Mouse (Mus musculus) monocyte, adult 5-6 weeks (primary cell): ENCODE data around the gene Ttyh2. TPM values are rescaled to one million over a fixed set of nuclear protein-coding genes. Genes with fewer than 3 reads are reported as not detected.
"Not testable (repeated sequence)": the region's sequence is repeated elsewhere in the genome, so short reads cannot be mapped to it uniquely, and the experiment has no call there.

Experiments
- ATAC-seq: fragments of 153-309, 156-312 bp; replicated peaks from 2 replicates; pipeline ENCODE4 v1.8.0; 2017; ENCODE audit warnings: mild to moderate bottlenecking; ENCODE audit not compliant: low TSS enrichment, insufficient number of reproducible peaks, severe bottlenecking, poor library complexity, low FRiP score
- total RNA-seq: library from RNA; stranded (forward); fragments of 200-1000, 200-491, 200-594 nt; gene quantifications from 3 replicates; pipeline ENCODE4 v1.2.3, GENCODE M21; 2017

The Ttyh2 gene
- total RNA-seq, 1 experiment from 2014 or later = 0.48 TPM

DNA sequence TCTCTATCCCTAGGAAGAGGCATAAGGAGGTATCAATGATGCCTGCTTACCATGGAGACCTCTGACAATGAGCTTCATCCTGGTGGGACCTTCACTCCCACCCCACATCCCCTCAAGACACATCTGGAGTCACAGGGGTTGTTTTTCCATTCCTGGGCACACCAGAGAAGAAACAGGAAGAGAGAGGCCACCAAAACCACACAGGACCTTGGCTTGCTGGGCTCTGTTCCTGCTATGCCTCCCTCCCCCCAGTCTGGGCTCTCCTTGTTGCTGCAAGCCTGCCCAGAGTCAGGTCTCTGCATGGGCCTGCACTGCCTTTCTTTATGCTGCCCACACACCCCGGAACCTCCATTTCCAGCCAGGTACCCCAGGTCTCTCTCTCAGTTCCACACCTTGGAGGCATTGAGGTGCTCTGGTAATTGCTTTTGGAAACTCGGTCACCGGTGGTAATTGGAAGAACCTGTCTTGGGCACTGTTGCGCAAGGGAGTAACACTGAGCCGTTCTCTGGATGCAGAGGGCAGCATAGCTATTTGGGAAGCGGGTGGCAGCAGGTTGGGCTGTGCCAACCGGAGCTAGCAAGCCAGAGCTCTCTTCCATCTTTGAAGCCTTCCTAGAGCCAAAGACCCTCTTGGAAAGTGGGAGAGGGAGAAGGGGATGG, 19.8 kb upstream of the Ttyh2 start:
- ATAC-seq = no peak

DNA sequence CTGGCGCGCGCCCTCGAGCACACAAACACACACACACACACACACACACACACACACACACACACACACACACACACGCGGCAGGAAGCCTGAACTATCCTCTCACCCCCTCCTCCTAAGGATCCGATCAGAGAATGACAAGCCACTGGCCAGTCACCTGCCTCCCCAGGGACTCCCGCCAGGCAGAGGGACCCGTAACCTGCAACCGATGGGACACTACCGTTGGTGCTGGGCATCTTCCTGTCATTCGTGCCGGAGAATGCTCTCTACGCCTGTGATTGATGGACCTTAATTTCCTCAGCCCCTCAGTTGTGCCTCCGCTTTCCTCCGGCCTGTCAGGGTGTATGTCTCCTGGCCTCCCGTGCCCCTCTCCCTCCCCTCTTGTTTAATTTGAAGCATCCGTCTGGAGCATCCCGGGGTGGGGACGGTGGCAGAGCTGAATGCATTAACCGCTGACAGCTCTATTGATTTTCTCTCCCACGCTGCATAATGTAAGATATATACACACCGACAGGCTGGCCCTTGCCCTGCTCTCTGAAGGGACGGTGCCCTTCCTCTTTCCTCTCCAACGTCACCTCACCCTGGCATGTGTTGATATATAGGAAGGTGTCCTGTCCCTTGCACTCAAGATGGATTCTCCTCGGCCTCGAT, 18.1 kb upstream of the Ttyh2 start:
- ATAC-seq = no peak

DNA sequence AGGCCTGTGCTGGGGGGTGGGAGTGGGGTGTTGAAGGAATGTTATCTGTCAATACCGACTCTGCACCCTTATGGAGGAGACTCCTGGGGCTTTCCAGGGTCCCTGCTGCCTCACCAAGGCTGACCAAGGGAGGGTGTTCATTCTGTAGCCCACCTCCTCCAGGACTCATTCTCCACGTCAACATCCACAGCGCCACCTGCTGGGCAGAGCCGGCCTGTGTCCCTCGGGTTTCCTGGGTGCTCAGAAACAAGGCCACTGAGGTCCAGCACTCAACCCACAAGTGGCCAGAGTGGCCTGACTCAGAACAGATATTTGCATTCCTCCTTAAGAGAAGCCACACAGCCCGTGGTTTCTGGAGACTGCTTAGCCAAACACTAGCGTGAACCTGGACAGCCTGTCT, 17.5 kb upstream of the Ttyh2 start:
- peak; percentile 54 for ATAC-seq

DNA sequence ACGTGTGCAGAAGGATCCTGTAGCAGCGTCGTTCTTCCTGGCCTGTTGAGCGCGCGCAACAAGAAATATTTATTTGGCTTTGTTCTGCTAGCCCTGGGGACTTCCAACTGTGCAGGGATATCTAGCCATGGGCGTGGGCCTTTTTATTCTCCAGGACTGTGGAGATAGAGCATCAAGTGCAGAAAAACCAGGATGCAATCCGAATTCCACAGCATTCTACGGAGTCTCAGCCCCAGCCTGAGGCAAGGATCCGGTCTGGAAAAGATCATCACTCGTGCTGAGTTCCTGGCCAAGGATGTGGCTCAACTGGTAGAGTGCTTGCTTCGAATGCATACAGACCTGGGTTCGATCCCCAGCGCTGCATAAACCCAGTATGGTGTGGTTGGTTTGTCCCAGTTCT, 13.1 kb upstream of the Ttyh2 start:
- no peak for ATAC-seq

DNA sequence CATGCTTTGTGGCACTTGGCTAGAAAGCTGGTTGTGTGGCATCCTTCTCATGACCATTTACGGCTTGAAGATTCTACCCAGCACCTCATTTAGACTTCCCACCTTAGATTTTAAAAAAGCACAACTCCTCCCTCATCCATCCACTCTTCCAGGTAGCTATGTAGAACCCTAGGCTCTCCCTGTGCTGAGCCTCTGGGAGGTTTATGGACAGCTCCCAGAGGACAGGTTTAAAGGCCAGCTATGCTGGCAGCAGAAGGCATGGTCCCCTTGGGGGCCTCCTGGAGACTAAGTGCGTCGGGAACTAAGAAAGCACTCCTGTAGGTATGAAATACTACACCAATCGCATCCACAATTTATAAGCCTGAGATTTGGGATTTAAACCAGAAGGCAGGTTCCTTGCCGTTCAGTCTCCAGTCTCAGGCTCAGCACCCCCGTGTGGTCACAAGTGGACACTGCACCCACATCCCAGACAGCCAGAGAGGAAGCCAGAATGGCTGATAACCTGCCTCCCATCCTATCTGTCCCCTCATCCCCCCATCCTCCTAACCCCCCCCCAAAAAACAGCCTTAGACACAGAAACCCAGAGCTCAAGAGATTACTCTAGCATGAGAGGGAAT, 12.4 kb upstream of the Ttyh2 start:
- peak; percentile 77 for ATAC-seq

DNA sequence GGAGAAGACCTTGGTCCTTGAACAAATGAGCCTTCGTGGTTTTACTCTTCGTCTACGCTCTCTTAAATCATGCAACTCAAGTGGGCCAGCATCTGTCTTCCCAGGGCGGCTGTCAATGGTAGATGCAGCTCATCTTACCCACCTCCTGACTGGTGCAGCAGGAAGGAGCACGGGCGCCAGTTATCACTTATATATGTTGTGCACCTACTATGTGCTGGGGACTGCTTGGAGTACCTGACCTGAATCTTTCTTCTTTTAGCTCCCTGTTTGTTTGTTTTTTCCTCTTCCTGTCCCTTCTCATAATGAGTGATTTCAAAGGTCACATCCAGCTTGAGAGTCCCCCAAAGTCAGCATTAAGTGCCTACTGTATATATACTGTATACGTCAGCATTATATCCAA, 11.1 kb upstream of the Ttyh2 start:
- no peak for ATAC-seq

DNA sequence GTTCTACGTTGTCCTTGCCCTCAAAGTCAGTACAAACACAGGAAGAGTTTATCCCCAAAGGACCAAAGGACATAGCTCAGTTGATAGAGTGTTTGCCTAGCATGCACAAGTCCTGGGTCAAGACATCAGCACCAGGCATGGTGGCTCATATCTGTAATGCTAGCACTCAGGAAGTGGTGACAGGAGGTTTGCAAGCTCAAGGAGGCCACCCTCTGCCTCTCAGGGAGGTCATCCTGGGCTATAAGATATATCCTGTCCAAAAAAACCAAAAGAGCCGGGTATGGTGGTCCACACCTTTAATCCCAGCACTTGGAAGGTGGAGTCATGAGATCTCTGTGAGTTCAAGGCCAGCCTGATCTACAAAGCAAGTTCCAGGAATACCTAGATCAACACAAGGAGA, 9.8 kb upstream of the Ttyh2 start:
- no peak for ATAC-seq

DNA sequence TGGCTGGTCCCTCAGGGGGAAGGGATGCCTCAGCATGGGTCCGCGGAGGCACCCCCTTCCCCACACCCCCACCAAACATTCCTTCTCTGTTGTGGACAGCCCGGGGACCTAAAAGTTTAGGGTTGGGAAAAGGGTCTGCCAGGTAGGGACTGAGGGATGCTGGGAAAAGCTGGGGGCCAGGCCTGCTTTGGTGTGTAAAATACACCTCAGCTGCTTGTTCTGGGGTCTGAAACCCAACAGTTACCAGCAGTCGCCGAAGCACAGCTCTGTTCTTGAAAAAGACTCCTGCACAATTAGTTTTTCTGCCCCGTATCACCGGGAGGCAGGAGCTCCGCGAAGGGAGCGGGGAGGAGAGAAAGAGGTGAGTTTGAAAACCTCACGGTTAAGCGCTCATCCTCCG, 8.4 kb upstream of the Ttyh2 start:
- no peak for ATAC-seq

DNA sequence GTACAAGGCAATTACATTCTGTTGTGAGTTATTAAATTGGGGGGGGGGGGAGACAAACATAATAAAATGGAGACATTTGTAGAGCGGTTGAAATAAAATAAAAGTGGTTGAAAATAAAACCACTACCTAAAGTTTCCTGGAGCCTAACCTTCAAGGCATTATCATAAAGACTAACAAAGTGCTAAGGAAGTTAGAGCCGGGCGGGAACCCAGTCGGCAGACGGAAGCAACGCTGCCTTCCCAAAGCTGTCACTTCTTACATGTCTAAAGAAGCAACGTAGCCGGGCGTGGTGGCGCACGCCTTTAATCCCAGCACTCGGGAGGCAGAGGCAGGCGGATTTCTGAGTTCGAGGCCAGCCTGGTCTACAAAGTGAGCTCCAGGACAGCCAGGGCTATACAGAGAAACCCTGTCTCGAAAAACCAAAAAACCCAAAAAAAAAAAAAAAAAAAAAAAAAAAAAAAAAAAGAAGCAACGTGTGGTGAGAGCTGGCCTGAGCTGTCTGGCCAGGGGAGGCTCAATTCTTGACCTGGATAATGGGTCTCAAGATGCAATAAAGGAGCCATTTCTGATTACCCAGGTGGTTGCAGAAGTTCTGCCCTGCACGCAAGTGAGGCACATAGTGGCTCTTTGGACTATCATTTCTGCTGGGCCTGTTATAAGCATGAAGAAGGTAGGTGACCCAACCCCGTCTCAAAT, 7.8 kb upstream of the Ttyh2 start:
- ATAC-seq = no peak

DNA sequence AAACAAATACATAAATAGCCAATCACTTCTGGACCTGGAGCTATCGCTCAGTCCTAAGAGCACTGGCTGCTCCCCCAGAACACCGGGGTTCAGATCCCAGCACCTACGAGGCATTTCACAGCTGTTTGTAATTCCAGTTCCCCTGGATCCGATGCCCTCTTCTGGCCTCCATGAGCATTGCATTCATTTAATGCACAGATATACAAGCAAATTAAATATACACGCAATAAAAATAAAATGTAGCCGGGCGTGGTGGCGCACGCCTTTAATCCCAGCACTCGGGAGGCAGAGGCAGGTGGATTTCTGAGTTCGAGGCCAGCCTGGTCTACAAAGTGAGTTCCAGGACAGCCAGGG, 7.3 kb upstream of the Ttyh2 start:
- 0 out of 2 replicates have a peak, but pooled peaks have one; percentile 18 for ATAC-seq

DNA sequence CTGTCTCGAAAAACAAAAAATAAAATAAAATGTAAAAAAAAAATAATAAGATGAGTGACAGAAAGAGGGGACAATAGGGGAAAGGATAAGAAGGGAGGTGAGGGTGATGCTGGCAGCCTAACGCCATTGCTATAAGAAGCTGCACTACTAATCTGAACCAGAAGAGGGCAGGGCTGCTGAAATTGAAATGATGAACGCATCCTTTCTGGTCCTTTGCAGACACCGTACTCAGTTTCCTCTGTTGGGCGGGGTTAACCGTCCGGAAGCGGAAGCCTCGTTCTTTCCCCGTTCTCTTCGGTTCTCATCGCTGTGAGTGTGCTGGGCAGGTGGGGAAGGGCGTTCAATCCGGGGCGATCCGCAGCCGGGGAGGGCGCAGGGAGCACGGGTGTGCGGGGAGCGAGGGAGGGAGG, 6.9 kb upstream of the Ttyh2 start, which contains the start of gene Rpl38:
Rpl38 (plus strand) TSS at position 224 of the 410 bp plus-strand sequence.
- ATAC-seq = peak; percentile 85

DNA sequence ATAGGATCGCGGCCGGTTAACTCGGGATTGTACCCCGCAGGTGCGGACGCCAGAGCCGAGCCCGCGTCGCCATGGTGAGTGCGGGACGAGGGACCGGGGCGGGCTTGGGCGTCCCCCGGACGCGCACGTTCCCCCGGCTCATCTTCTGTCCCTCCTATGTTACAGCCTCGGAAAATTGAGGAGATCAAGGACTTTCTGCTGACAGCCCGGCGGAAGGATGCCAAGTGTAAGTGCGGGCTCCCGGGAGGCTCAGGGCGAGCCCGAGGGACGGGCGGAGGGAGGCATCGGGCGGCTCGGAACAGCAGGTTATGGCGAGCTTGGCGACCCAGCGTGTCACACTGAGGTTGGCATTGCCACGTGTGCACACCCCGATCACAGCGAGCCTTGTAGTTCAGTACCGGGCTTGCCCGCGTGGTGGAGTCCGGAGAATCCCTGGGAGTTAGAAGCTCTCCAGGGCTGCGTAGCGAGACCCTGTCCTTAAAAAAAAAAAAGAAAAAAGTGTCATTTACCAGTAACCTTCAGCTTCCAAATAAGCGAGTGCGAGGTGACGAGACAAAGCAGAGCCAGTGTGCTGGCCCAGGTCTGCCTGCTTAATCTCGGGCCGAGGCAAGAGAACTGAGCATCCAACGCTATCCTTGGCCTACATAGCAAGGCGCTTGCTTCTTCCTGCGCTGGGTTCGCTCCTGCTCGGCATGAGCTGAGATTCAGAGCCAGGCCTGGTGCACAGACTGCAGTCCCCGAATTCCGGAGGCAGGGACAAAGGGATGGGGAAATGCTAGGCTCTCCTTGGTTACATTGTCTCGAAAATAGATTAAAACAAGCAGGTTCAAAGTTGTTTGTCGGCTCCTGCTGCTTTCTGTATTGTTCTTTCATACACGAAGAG, 6.2 kb upstream of the Ttyh2 start:
- ATAC-seq = peak; percentile 51

DNA sequence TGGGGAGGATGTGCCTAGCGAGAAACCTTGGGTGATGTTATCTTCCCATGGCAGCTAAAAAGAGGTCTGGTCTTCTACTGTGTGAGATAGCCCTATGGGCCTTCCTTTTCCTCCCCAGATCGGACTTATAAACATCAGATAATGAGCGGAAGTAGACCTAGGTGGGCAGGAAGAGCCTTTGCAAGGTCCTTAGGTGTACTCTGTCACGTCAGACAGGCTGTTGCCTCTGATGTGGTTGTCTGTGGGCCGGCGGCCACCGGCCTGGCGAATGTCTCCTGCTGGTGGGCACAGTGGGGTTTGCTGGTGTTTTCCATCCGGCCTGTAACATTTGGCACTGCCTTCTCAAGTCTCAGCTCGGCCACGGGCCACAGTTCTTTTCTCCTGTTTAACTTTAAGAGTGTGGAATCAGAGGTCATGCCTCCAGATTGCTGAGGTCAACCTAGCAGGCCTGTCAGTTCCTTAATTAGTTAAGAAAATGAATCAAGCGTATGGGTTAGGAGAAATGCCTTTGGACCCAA, 5.5 kb upstream of the Ttyh2 start:
- no peak for ATAC-seq

DNA sequence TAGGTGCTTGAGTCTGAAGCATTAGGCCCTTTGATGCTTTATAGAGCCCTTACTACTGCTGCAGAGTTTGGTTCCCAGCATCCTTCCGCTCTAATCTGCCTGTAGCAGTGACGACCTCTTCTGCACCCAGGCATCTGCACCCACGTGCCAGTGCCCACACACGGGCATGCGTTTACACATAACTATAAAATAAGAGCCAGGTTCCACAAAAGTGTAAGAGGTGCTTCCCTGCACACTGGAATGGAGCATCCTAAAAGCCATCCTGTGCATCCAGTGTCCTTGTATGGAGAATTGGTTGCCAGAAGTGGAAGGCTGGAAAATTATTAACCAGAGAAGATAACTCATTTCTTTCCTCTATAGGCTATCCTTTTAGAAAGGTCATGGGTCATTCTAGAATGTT, 4.1 kb upstream of the Ttyh2 start:
- no peak for ATAC-seq

DNA sequence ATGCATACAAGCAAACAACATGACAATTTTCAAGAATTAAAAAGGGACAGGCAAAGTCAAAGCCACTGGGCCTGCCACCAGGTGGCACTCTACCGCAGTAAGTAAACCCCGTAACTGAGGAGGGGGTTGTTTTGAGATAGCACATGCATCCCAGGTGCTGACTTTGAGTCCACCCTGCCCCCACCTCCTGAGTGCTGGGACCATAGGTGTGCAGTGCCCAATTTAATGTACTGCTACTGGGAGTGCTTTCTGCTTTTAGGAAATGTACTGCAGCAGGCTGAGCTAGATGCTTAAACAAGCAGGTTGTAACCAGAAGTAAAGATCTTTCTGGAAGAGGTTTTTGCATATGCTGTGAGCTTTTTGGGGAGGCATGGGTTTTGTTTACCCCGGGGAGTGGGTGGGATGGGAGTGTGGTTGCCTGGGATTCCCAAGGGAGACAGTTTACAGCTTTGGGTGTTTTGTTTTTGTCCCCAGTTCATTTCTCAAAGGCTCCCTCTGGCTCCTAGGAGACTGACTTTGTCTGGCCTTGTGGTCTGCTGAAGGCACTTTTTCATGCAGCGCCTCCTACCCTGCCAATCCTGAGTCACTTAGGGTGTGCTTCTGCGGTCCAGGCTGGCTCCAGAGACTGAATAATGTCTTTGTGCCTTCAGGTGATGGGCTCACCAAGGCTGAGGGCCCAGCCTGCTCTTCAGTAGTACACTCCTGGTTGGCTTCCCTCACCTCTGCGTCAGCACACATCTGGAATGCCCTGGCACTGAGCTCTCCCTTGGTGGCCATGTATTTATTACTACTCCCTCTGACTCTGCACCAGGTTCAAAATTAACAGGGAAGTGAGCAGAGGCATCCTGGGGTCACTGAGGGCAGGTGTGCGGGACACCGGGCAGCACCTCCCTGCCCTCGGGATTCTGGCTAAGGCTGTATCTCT, 2.2 kb upstream of the Ttyh2 start:
- ATAC-seq = no peak

DNA sequence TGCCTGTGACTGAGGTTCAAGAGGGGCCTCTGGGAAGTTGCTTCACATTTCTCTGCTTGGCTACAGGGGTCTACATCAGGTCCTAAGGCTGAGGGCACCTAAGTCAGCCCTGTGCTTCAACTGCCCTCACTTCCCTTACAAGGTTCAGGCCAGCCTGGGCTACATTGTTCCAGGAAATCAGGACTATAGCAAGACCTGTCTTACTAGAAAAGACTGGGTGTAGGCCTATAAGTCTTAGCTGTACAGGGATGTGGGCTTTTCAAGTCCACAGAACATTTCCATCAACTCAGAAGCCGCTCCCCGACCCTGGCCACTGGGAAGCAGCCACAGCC, 1.5 kb upstream of the Ttyh2 start:
- ATAC-seq = no peak

DNA sequence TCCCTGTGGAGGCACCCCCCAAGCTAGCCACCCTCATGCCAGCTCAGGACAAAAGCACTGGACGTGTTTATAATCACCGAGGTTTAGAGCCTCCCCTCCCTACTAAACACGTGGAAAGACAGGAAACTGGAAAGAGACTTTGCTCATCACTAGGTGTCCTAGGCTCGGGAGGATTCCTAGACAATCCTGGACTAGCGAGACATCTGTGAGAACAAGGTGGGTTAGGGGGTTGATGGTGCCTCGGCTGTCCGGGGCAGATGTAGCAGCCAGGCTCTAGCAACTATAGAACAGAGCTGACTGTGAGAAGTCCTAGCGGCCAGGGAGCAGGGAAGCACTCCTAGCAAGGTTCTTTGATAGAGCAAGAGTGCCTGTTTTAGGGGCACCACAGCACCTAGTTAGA, 1.1 kb upstream of the Ttyh2 start:
- ATAC-seq = no peak

DNA sequence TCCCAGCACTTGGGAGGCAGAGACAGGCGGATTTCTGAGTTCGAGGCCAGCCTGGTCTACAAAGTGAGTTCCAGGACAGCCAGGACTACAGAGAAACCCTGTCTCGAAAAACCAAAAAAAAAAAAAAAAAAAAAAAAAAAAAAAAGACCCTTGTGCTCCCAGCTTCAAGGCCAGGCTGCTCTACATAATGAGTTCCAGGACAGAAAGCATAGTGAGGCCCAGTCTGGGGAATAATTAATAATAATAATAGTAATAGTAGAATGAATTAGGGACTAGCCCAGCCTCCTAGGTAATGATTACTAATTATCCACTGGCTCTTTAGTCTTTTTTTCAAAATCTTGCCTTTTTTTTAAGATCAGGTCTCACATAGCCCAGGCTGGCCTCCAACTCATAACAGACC, 435 bp upstream of the Ttyh2 start:
- ATAC-seq = not testable (repeated sequence)
